Mouse (Mus musculus): ENCODE results near the gene Nova1.

The Nova1 gene

GRCm38 (mm10) chr12:46818856-46819347 is at the start of gene Nova1:
Gene Nova1, minus strand, starts transcription at chr12:46818929.
- no peak for DNase-seq (ENCODE audit: low read depth in 2 of 2, low spot score in 2 of 2)

GRCm38 (mm10) chr12:46819348-46820022 is 756 bp upstream of the Nova1 start:
- no peak for DNase-seq (ENCODE audit: low read depth in 2 of 2, low spot score in 2 of 2)

GRCm38 (mm10) chr12:46818021-46818855 is 491 bp downstream of the Nova1 start:
- DNase-seq (ENCODE audit: low read depth in 2 of 2, low spot score in 2 of 2): no peak

- DNase-seq (ENCODE audit: low read depth in 2 of 2, low spot score in 2 of 2): no peak
Measured at GRCm38 (mm10) chr12:46817211-46817803, 1.4 kb downstream of the Nova1 start.

GRCm38 (mm10) chr12:46816291-46816690 is 2.4 kb downstream of the Nova1 start:
- DNase-seq (ENCODE audit: low read depth in 2 of 2, low spot score in 2 of 2): no peak

GRCm38 (mm10) chr12:46815697-46816096 is 3.0 kb downstream of the Nova1 start:
- no peak for DNase-seq (ENCODE audit: low read depth in 2 of 2, low spot score in 2 of 2)

GRCm38 (mm10) chr12:46814820-46815219 is 3.9 kb downstream of the Nova1 start:
- DNase-seq (ENCODE audit: low read depth in 2 of 2, low spot score in 2 of 2): no peak

- no peak for DNase-seq (ENCODE audit: low read depth in 2 of 2, low spot score in 2 of 2)
Measured at GRCm38 (mm10) chr12:46801311-46801710, 17.4 kb downstream of the Nova1 start.

- DNase-seq (ENCODE audit: low read depth in 2 of 2, low spot score in 2 of 2): no peak
Measured at GRCm38 (mm10) chr12:46782301-46783280, 36.1 kb downstream of the Nova1 start.

- no peak for DNase-seq (ENCODE audit: low read depth in 2 of 2, low spot score in 2 of 2)
Measured at GRCm38 (mm10) chr12:46781481-46781880, 37.2 kb downstream of the Nova1 start.

- no peak for DNase-seq (ENCODE audit: low read depth in 2 of 2, low spot score in 2 of 2)
Measured at GRCm38 (mm10) chr12:46780983-46781382, 37.7 kb downstream of the Nova1 start.

GRCm38 (mm10) chr12:46759450-46759849 is 59.3 kb downstream of the Nova1 start:
- no peak for DNase-seq (ENCODE audit: low read depth in 2 of 2, low spot score in 2 of 2)

GRCm38 (mm10) chr12:46754325-46754848 is 64.3 kb downstream of the Nova1 start:
- DNase-seq (ENCODE audit: low read depth in 2 of 2, low spot score in 2 of 2): no peak

GRCm38 (mm10) chr12:46753096-46753495 is 65.6 kb downstream of the Nova1 start:
- DNase-seq (ENCODE audit: low read depth in 2 of 2, low spot score in 2 of 2): no peak

- DNase-seq (ENCODE audit: low read depth in 2 of 2, low spot score in 2 of 2): no peak
Measured at GRCm38 (mm10) chr12:46733261-46733660, 85.5 kb downstream of the Nova1 start.

GRCm38 (mm10) chr12:46731943-46732342 is 86.8 kb downstream of the Nova1 start:
- DNase-seq (ENCODE audit: low read depth in 2 of 2, low spot score in 2 of 2): no peak

- no peak for DNase-seq (ENCODE audit: low read depth in 2 of 2, low spot score in 2 of 2)
Measured at GRCm38 (mm10) chr12:46721914-46722313, 96.8 kb downstream of the Nova1 start.

- DNase-seq (ENCODE audit: low read depth in 2 of 2, low spot score in 2 of 2): no peak
Measured at GRCm38 (mm10) chr12:46719076-46719475, 99.7 kb downstream of the Nova1 start.

GRCm38 (mm10) chr12:46710094-46710493 is 108.6 kb downstream of the Nova1 start:
- no peak for DNase-seq (ENCODE audit: low read depth in 2 of 2, low spot score in 2 of 2)

GRCm38 (mm10) chr12:46709475-46709874 is 109.3 kb downstream of the Nova1 start:
- no peak for DNase-seq (ENCODE audit: low read depth in 2 of 2, low spot score in 2 of 2)
